Mouse (Mus musculus): ENCODE measurements around the gene Hspa5.
"Not testable (repeated sequence)": the region's sequence is repeated elsewhere in the genome, so short reads cannot be mapped to it uniquely, and the experiment has no call there.

Gene Hspa5

GRCm38 (mm10) chr2:34770951-34771350 is 819 bp upstream of the Hspa5 start:
- no peak for DNase-seq (ENCODE audit: low spot score in 2 of 2)

DNA sequence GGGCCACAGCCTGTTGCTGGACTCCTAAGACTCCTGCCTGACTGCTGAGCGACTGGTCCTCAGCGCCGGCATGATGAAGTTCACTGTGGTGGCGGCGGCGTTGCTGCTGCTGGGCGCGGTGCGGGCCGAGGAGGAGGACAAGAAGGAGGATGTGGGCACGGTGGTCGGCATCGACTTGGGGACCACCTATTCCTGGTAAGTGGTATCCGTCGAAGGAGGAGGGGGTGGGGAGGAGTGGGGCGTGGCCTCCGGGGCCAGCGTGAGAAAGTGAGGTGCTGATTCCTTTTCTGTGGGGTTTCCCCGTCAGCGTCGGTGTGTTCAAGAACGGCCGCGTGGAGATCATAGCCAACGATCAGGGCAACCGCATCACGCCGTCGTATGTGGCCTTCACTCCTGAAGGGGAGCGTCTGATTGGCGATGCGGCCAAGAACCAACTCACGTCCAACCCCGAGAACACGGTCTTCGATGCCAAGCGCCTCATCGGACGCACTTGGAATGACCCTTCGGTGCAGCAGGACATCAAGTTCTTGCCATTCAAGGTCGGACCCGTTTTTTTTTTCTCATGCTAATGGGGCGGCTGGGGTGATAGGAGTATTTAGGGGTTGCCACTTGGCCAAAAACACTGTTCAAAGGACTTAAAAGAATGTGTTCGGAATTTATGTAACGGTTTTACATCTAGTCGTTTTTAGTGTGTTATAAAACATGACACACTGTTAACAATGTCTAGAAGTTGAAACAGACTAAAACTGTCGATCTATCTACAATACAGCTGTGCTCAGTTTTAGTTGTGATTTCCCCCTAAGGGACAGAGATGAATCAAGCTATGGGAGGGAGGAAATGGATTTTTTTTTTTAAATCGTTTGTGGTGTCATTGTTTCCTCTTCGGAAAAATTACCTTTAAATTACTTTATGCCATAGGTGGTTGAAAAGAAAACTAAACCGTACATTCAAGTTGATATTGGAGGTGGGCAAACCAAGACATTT is 774 bp downstream of the Hspa5 start:
- no peak for DNase-seq (ENCODE audit: low spot score in 2 of 2)

DNA sequence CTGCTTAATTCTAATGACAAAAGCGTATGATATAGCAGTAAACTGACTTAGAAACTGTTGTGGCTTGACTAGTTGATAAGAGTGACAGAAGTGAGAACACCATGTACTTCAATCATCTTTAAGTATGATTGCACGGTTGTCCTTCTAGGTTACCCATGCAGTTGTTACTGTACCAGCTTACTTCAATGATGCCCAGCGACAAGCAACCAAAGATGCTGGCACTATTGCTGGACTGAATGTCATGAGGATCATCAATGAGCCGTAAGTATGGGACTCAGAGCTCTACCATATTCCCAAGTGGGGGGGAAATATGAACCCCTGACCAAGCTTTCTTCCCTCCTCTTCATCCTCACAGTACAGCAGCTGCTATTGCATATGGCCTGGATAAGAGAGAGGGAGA is 1.9 kb downstream of the Hspa5 start:
- DNase-seq (ENCODE audit: low spot score in 2 of 2): no peak

GRCm38 (mm10) chr2:34774493-34774892 is 2.7 kb downstream of the Hspa5 start:
- DNase-seq (ENCODE audit: low spot score in 2 of 2): no peak

DNA sequence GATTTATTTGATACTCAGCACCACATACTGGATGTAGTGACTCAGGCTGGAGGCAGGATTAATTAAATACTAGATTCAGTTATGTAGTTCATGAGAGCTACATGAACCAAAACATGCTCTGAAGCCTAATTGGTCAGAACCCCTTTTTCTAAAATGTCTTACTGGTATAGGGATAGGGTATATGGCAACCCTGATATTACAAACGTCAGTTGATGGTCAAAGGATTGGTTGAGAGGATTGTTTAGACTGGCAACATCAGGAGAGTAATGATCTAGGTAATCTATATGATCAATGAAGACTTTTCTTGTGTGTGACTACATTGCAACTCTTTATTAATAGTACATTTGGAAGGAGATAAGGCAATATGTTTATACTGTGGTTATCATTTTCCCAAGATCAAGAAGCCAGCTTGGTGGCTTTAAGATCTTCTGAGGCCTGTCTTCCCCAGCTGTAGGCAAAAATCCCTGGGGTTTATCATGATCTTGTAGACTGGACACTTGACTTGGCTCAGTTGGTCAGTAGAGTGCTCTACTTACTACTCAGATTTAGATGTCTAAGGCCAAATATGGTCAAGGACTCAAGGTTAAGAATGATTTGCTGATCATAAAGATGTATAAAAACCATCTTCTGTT is 5.6 kb downstream of the Hspa5 start:
- DNase-seq (ENCODE audit: low spot score in 2 of 2): no peak

GRCm38 (mm10) chr2:34783064-34784020 is 11.6 kb downstream of the Hspa5 start:
- no peak for DNase-seq (ENCODE audit: low spot score in 2 of 2)

DNA sequence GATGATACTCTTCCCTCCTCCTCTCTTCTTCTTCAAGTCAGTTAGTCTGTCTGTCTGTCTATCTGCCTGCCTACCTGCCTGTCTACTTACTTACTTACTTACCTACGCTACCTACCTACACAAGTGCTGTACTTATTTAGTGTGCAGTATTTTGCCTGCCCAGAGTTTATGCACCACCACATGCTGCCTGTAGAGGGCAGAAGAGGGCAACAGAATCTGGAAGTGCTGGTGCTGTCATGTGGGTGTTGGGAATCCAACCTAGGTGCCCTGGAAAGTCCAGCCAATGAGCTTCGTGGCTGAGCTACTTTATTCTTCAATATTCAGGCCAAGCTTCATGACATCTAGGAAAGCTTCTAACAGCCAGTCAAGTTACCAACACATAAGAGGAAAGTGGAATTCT is 12.3 kb downstream of the Hspa5 start:
- peak in 1 of 2 experiments; percentile 24 for DNase-seq (ENCODE audit: low spot score in 2 of 2)

DNA sequence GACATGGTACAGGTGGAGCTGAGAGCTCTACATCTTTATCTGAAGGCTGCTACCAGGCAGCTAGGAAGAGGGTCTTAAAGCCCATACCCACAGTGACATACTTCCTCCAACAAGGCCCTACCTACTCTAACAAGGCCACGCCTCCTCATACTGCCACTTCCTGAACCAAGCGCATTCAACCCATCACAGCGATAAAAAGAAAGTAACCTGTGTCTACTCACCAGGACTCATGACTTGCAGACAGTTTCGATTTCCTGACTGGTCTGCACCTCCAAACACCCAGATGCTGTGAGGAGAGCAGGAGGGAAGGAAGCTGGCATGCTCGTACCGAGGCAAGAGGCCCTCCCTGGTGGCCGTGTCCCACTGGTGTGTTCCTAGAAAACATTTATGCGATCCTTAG is 18.5 kb downstream of the Hspa5 start:
- DNase-seq (ENCODE audit: low spot score in 2 of 2): no peak

GRCm38 (mm10) chr2:34792543-34792942 is 20.8 kb downstream of the Hspa5 start:
- DNase-seq (ENCODE audit: low spot score in 2 of 2): not testable (repeated sequence)

DNA sequence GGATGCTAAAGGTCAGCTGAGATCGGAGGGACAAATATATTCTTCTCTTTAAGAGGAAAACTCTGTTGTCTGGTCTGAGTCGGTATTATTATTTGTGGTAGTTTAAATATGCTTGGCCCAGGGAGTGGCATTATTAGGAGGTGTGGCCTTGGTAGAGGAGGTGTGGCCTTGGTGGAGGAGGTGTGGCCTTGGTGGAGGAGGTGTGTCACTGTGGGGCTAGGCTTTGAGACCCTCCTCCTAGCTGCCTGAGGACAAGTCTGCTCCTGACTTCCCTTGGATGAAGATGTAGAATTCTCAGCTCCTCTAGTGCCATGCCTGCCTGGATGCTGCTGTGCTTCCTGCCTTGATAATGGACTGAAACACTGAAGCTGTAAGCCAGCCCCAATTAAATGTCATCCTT is 22.7 kb downstream of the Hspa5 start:
- no peak for DNase-seq (ENCODE audit: low spot score in 2 of 2)

GRCm38 (mm10) chr2:34795426-34795825 is 23.7 kb downstream of the Hspa5 start:
- no peak for DNase-seq (ENCODE audit: low spot score in 2 of 2)

GRCm38 (mm10) chr2:34799357-34800256 is 27.8 kb downstream of the Hspa5 start, which contains the start of gene Rabepk:
Gene Rabepk (minus strand): TSS chr2:34799912.
- DNase-seq (ENCODE audit: low spot score in 2 of 2): peak; percentile 71 to 83

DNA sequence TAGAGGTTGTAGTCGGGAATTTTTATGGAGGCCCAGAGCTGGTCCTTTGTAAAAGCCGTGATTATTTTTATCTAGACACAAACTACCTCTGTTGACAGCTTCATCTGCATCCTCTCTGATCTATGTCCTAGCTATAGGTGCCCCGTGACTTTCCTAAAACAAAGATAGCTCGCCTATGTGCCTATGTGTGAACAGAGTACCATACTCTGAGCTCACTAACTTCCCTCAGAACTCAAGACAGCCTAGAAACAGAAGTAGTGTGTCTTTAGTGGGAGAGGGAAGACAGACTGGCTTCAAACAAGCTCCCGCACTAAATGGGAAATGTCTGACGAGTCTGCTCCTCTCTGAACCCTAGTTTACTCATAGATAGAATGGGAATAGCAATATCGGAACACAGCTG is 28.6 kb downstream of the Hspa5 start:
- no peak for DNase-seq (ENCODE audit: low spot score in 2 of 2)

DNA sequence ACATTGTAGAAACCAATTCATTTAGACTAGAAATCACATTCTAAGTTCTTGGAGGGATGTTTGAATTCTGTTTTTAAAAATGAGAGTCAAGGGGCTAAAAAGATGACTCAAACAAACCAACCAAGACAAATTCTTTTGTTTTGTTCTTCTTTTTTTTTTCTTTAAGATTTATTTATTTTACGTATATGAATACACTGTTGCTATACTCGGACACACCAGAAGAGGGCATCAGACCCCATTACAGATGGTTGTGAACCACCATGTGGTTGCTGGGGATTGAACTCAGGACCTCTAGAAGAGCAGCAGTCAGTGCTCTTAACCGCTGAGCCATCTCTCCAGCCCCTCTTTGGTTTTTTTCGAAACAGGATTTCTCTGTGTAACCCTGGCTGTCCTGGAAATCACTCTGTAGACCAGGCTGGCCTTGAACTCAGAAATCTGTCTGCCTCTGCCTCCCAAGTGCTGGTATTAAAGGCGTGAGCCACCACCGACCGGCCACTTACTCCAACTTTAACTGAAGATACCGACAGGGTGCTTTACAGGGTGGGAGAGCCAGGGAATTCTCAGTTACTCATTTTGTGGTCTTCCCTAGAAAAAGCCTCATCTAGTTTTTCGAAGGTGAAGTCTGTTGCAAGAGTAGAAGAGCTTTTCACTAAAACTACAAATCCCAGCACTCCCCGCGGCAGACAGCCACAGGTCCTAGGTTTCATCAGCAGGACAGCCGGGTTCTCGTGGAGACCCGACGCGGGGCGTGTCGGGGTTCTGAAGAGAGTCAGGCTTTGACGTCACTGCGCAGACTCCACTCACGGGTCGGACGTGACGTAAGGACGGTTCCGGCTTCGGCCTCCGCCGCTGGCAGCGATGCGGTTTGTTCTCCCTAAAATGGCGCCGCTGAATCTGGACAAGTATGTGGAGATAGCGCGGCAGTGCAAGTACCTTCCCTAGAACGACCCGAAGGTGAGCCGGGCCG is 30.0 kb downstream of the Hspa5 start:
- DNase-seq (ENCODE audit: low spot score in 2 of 2): peak; percentile 88 to 96

- not testable (repeated sequence) for DNase-seq (ENCODE audit: low spot score in 2 of 2)
Observed at GRCm38 (mm10) chr2:34802565-34803245, 30.9 kb downstream of the Hspa5 start.

GRCm38 (mm10) chr2:34803746-34804145 is 32.0 kb downstream of the Hspa5 start:
- DNase-seq (ENCODE audit: low spot score in 2 of 2): no peak

- no peak for DNase-seq (ENCODE audit: low spot score in 2 of 2)
Observed at GRCm38 (mm10) chr2:34804172-34804571, 32.4 kb downstream of the Hspa5 start.

- DNase-seq (ENCODE audit: low spot score in 2 of 2): no peak
Observed at GRCm38 (mm10) chr2:34804815-34805214, 33.0 kb downstream of the Hspa5 start.

All from urinary bladder, adult 18-20 months (tissue).